Mouse (Mus musculus): ENCODE results near the gene Arhgef3. TPM values are rescaled to one million over a fixed set of nuclear protein-coding genes. Genes with fewer than 3 reads are reported as not detected.

Gene Arhgef3
- polyA plus RNA-seq, 1 experiment from 2014 or later: 2.2 TPM

DNA sequence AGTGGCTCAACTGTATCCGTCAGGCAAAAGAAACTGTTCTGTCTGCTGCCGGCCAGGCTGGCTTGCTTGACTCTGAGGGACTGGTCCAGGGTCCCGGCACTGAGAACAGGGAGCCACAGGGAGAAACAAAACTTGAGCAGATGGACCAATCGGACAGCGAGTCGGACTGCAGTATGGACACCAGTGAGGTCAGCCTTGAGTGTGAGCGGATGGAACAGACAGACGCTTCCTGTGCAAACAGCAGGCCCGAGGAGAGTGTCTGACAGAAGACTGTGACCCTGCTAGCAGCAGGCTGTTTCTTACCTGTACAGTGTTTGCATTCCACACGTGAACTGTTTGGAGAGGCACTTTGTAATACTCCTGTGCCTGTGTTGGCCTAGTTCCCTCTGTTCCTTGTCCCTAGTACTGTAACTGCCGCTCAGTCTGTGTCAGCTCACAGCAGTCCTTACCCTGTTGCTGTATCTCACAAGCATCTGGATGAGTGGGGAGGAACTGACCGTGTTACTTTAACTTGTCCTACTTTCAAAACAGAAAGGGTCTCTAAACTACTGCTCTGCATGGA is 287.1 kb downstream of the Arhgef3 start:
- Histone ChIP-seq H3K9me3 (ENCODE audit: control insufficient read depth, low read length) (no peaks in the 10 kb centered on the region), H3K27ac (ENCODE audit: low read depth, low read length) (no peak overlapping the region), H3K4me1 (ENCODE audit: control insufficient read depth, insufficient read depth, low read length) (no peaks in the 10 kb centered on the region), H3K9ac (ENCODE audit: low read length) (no peak overlapping the region), H3K27me3 (ENCODE audit: control insufficient read depth, insufficient read depth, low read length) (no peaks in the 10 kb centered on the region), H3K4me2 (no peak overlapping the region), H3K36me3 (ENCODE audit: control insufficient read depth, insufficient read depth, low read length) (no peaks in the 10 kb centered on the region), H3K4me3 (ENCODE audit: low read depth, low read length) (no peak overlapping the region)
- ATAC-seq (ENCODE audit: low FRiP score) (no peak), DNase-seq (ENCODE audit: low spot score, missing footprints) (no peak)
- WGBS: 90% methylated on average over 12 of the region's 12 CpGs

DNA sequence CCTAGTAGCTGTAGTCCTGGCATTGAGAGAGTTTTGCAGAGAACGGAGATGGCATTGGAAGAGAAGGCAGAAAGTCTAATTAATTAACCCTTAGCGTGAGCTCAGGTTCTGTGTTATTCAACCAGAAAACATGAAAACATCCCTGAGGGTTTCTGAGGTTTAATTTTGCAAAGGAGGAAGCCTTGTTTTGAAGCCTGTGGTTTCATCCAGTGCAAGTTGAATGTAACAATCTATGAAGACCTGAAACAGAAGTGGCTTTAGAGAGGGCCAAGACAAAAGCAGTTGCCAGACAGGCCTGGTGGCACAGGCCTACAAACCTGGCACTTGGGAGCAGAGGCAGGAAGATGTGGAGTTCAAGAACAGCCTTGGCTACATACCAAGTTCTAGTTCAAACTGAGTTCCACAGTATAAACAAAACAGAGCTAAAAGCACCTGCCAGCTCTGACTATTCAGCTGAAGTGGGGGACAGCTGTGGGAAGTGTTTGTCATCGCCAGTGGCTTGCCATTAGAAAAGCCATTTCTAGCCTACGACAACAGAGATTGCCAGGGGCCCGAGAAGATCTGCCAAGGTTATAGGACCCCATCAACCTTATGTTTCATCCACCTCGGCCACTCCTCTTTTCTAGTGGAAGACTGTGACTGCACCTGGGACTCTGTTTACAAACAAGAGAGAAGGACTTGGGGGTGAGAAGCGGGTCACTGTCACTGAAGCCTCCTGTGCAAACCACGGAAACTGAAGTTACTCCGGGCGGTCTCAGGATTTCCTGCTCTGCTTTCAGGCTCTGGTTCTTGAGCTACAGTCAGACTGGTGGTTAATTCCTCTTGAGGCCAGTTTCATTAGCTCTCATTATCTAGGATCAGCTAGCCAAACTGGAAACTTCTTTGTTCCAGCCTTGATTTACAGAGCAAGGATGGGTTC is 287.9 kb downstream of the Arhgef3 start:
- Histone ChIP-seq H3K4me2 (no peak overlapping the region), H3K9ac (ENCODE audit: low read length) (no peak overlapping the region), H3K27me3 (ENCODE audit: control insufficient read depth, insufficient read depth, low read length) (no peaks in the 10 kb centered on the region), H3K36me3 (ENCODE audit: control insufficient read depth, insufficient read depth, low read length) (no peaks in the 10 kb centered on the region), H3K27ac (ENCODE audit: low read depth, low read length) (no peak overlapping the region), H3K4me1 (ENCODE audit: control insufficient read depth, insufficient read depth, low read length) (no peaks in the 10 kb centered on the region), H3K9me3 (ENCODE audit: control insufficient read depth, low read length) (no peaks in the 10 kb centered on the region), H3K4me3 (ENCODE audit: low read depth, low read length) (no peak overlapping the region)
- 86% methylated on average over 10 of the region's 10 CpGs for WGBS
- ATAC-seq (ENCODE audit: low FRiP score) (no peak), DNase-seq (ENCODE audit: low spot score, missing footprints) (no peak)

DNA sequence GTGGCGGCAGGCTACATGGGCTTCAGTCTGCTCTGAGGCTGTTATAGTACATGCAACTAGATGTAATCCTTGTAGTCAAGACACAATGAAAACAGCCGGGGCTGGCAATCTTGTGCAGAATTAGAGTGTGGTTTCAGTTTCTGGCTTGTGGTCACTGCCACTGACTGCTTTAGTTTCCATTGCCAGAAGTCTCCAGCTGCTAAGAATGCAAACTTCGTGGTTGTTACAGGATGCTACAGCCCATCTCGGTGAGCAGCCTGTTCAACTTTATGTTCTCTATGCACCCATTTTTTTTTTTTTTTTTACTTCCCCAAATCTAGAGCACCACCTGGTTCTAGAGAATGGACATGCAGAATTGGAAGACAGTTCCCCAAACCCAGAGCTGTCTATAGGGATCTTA is 290.8 kb downstream of the Arhgef3 start:
- Histone ChIP-seq H3K4me2 (no peak overlapping the region), H3K27ac (ENCODE audit: low read depth, low read length) (no peak overlapping the region), H3K4me1 (ENCODE audit: control insufficient read depth, insufficient read depth, low read length) (no peaks in the 10 kb centered on the region), H3K9me3 (ENCODE audit: control insufficient read depth, low read length) (no peaks in the 10 kb centered on the region), H3K4me3 (ENCODE audit: low read depth, low read length) (no peak overlapping the region), H3K36me3 (ENCODE audit: control insufficient read depth, insufficient read depth, low read length) (no peaks in the 10 kb centered on the region), H3K27me3 (ENCODE audit: control insufficient read depth, insufficient read depth, low read length) (no peaks in the 10 kb centered on the region), H3K9ac (ENCODE audit: low read length) (no peak overlapping the region)
- ATAC-seq (ENCODE audit: low FRiP score): no peak
- DNase-seq (ENCODE audit: low spot score, missing footprints): no peak
- whole genome bisulfite sequencing: 84% methylated on average over 4 of the region's 4 CpGs

DNA sequence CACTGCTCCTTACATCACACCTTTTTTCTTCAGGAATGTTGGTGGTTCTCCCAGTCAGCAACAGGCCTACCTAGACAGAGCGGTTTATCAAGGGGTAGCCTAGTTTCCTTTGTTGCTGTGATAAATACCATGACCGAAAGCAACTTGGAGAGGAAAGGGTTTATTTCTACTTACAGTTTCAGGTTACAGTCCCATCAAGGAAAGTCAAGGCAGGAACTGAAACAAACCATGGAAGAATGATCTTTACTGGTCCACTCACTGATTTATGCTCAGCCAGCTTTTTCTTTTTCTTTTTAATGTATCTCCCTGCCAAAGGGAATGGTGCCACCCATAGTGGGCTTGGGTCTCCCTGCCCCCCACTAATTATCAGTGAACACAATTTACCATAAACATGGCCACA is 291.2 kb downstream of the Arhgef3 start:
- DNase-seq (ENCODE audit: low spot score, missing footprints) (no peak), ATAC-seq (ENCODE audit: low FRiP score) (no peak)
- Histone ChIP-seq H3K4me3 (ENCODE audit: low read depth, low read length) (no peak overlapping the region), H3K36me3 (ENCODE audit: control insufficient read depth, insufficient read depth, low read length) (no peaks in the 10 kb centered on the region), H3K27me3 (ENCODE audit: control insufficient read depth, insufficient read depth, low read length) (no peaks in the 10 kb centered on the region), H3K4me1 (ENCODE audit: control insufficient read depth, insufficient read depth, low read length) (no peaks in the 10 kb centered on the region), H3K27ac (ENCODE audit: low read depth, low read length) (no peak overlapping the region), H3K9ac (ENCODE audit: low read length) (no peak overlapping the region), H3K4me2 (no peak overlapping the region), H3K9me3 (ENCODE audit: control insufficient read depth, low read length) (no peaks in the 10 kb centered on the region)
- WGBS: 92% methylated on average over 2 of the region's 2 CpGs

DNA sequence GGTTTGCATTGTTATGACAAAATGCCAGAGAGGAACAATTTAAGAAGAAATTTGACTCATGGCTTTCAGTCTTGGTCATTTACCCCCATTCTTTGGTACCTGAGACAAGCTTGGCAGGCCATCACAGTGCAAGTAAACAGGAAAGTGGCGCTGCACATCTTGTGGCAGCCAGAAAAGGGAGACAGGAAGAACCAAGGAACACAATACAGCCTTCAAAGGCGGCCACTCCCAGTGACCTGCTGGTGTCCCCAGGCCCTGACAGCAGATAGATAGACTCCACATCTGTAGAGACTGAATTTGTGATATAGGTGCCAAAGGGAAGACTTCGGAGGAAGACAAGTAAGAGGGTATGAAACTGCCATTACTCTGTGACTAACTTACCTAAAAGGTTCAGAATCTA is 293.5 kb downstream of the Arhgef3 start:
- no peak for ATAC-seq (ENCODE audit: low FRiP score)
- Histone ChIP-seq H3K4me1 (ENCODE audit: control insufficient read depth, insufficient read depth, low read length) (no peaks in the 10 kb centered on the region), H3K9ac (ENCODE audit: low read length) (no peak overlapping the region), H3K27me3 (ENCODE audit: control insufficient read depth, insufficient read depth, low read length) (no peaks in the 10 kb centered on the region), H3K4me2 (no peak overlapping the region), H3K36me3 (ENCODE audit: control insufficient read depth, insufficient read depth, low read length) (no peaks in the 10 kb centered on the region), H3K4me3 (ENCODE audit: low read depth, low read length) (no peak overlapping the region), H3K27ac (ENCODE audit: low read depth, low read length) (no peak overlapping the region), H3K9me3 (ENCODE audit: control insufficient read depth, low read length) (no peaks in the 10 kb centered on the region)
- no peak for DNase-seq (ENCODE audit: low spot score, missing footprints)
- 89% methylated on average over 3 of the region's 3 CpGs for WGBS

DNA sequence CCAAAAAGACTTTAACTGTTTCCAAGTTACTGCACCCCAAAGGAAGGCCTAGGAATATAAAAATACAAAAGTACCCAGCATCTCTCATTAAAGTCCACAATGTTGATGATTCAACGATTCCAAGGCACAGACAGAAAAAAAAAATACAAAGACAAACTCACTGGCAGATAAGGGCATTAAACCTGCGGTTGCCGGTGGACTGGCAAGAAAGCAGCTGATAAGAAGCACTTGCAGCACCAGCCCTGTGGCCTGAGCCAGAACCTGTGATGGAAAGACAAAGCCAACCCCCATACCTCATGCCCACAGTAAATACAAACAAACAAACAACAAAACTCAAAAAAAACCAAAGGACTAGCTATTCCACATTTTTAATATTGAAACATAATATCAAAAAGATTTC is 295.0 kb downstream of the Arhgef3 start:
- H3K4me3 ChIP-seq (ENCODE audit: low read depth, low read length): no peak overlapping the region
- no peaks in the 10 kb centered on the region for H3K4me1 ChIP-seq (ENCODE audit: control insufficient read depth, insufficient read depth, low read length)
- 91% methylated on average over 3 of the region's 3 CpGs for WGBS
- H3K27me3 ChIP-seq (ENCODE audit: control insufficient read depth, insufficient read depth, low read length): no peaks in the 10 kb centered on the region
- H3K9me3 ChIP-seq (ENCODE audit: control insufficient read depth, low read length): no peaks in the 10 kb centered on the region
- no peak overlapping the region for H3K4me2 ChIP-seq
- no peak overlapping the region for H3K9ac ChIP-seq (ENCODE audit: low read length)
- DNase-seq (ENCODE audit: low spot score, missing footprints): no peak
- ATAC-seq (ENCODE audit: low FRiP score): no peak
- H3K36me3 ChIP-seq (ENCODE audit: control insufficient read depth, insufficient read depth, low read length): no peaks in the 10 kb centered on the region
- no peak overlapping the region for H3K27ac ChIP-seq (ENCODE audit: low read depth, low read length)

DNA sequence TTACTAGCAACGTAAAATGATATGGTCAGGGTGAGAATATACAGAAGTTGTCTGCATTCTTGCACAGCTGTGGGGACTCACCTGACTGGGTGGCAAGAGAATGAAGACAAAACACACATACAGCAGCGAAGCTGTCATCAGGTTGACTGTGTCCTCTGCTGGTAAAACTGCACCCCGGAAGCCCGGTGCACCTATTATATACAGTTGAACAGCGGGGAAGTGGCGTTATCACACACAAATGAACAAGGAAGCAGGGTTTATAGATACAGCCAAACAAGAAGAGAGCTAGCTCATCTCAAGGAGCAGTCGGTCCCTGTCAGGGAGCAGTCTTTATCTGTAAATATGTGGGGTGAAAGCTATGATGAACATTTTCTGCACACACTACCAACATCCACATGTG is 296.8 kb downstream of the Arhgef3 start:
- Histone ChIP-seq H3K36me3 (ENCODE audit: control insufficient read depth, insufficient read depth, low read length) (no peaks in the 10 kb centered on the region), H3K4me1 (ENCODE audit: control insufficient read depth, insufficient read depth, low read length) (no peaks in the 10 kb centered on the region), H3K4me2 (no peak overlapping the region), H3K4me3 (ENCODE audit: low read depth, low read length) (no peak overlapping the region), H3K27ac (ENCODE audit: low read depth, low read length) (no peak overlapping the region), H3K9ac (ENCODE audit: low read length) (no peak overlapping the region), H3K9me3 (ENCODE audit: control insufficient read depth, low read length) (no peaks in the 10 kb centered on the region), H3K27me3 (ENCODE audit: control insufficient read depth, insufficient read depth, low read length) (no peaks in the 10 kb centered on the region)
- no peak for ATAC-seq (ENCODE audit: low FRiP score)
- no peak for DNase-seq (ENCODE audit: low spot score, missing footprints)
- 93% methylated on average over 7 of the region's 7 CpGs for WGBS

DNA sequence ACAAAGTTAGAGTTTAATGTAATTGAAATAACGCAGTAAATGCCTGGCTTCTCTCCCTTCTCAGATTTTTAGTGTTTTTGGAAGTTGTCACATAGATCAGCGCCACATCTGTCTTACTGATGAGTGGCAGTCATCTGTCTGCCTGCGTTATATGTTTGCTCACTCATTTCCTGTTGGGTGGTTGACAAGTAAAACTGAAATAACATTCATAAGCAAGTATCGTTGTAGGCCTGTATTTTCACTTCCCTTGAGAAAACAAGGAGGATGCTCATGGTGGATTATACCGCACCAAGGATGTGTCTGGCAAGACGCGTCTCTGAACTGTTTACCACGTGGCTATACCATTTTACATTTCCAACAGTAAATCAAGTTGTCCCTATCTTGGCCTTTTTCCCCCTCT is 298.0 kb downstream of the Arhgef3 start:
- no peak overlapping the region for H3K4me2 ChIP-seq
- H3K27me3 ChIP-seq (ENCODE audit: control insufficient read depth, insufficient read depth, low read length): no peaks in the 10 kb centered on the region
- no peak overlapping the region for H3K9ac ChIP-seq (ENCODE audit: low read length)
- no peaks in the 10 kb centered on the region for H3K4me1 ChIP-seq (ENCODE audit: control insufficient read depth, insufficient read depth, low read length)
- H3K9me3 ChIP-seq (ENCODE audit: control insufficient read depth, low read length): no peaks in the 10 kb centered on the region
- 86% methylated on average over 8 of the region's 8 CpGs for WGBS
- H3K36me3 ChIP-seq (ENCODE audit: control insufficient read depth, insufficient read depth, low read length): no peaks in the 10 kb centered on the region
- no peak overlapping the region for H3K27ac ChIP-seq (ENCODE audit: low read depth, low read length)
- DNase-seq (ENCODE audit: low spot score, missing footprints) (no peak), ATAC-seq (ENCODE audit: low FRiP score) (no peak)
- no peak overlapping the region for H3K4me3 ChIP-seq (ENCODE audit: low read depth, low read length)

DNA sequence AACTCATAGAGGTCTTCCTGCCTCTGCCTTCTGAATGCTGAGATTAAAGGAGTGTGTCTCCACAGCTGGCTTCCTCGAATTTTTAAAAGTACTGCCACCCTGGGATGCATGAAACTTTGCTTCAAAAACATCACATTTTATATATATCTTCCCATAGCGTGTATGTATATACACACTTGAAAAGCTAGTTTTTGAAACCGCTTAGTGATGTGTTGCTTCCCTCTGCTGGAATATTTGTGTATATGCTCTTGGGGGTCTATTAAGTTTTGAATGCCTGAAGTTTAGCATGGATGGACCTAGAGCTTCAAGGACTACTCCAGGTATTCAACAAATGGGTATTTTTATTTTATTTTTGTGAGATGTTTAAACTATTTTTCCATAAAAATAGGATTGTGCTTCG is 299.3 kb downstream of the Arhgef3 start:
- WGBS: 55% methylated on average over 4 of the region's 4 CpGs
- Histone ChIP-seq H3K36me3 (ENCODE audit: control insufficient read depth, insufficient read depth, low read length) (no peaks in the 10 kb centered on the region), H3K27ac (ENCODE audit: low read depth, low read length) (no peak overlapping the region), H3K4me3 (ENCODE audit: low read depth, low read length) (no peak overlapping the region), H3K4me1 (ENCODE audit: control insufficient read depth, insufficient read depth, low read length) (no peaks in the 10 kb centered on the region), H3K9me3 (ENCODE audit: control insufficient read depth, low read length) (no peaks in the 10 kb centered on the region), H3K9ac (ENCODE audit: low read length) (no peak overlapping the region), H3K27me3 (ENCODE audit: control insufficient read depth, insufficient read depth, low read length) (no peaks in the 10 kb centered on the region), H3K4me2 (no peak overlapping the region)
- no peak for ATAC-seq (ENCODE audit: low FRiP score)
- DNase-seq (ENCODE audit: low spot score, missing footprints): no peak
